Mouse (Mus musculus): Measurements from ENCODE around the gene Yars.

The Yars gene

DNA sequence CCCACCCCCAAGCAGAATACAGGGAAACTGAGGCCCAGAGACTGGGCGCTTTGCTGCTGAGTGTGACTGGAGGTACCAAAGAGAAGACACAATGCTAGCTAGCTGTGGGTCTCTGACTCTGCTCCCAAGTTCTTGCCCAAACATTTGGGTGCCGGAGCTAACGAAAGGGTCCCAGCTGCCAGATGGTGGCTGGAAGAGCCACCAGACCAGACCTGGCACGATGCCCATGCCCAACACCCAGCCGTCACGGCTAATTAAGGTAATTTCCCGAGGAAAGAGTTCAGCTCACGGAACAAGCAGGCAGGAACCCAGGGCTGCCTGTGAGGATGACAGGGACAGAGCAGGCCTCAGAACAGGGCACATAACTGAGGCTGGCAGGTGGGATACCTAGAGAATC is 38.4 kb downstream of the Yars start:
- DNase-seq (ENCODE audit: low spot score in 2 of 2): no peak

DNA sequence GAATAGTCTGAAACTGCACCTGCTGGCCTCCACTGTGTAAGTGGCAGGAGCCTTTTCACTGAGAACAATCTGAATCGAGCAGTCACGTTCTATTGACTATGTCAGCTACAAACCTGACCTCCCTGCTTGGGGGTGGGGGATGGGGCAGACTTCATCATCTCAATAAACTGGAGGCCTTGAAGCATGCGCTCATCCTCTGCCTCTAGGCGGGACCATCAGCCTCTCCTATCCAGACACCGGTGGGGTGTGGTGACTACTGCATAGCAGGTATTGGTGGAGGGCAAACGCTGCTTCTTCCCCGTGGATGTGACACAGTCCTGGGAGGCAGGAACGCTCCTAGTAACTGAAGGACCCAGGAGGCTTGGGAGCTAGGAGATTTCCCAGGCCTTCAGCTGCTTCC is 41.4 kb downstream of the Yars start:
- DNase-seq (ENCODE audit: low spot score in 2 of 2): no peak

DNA sequence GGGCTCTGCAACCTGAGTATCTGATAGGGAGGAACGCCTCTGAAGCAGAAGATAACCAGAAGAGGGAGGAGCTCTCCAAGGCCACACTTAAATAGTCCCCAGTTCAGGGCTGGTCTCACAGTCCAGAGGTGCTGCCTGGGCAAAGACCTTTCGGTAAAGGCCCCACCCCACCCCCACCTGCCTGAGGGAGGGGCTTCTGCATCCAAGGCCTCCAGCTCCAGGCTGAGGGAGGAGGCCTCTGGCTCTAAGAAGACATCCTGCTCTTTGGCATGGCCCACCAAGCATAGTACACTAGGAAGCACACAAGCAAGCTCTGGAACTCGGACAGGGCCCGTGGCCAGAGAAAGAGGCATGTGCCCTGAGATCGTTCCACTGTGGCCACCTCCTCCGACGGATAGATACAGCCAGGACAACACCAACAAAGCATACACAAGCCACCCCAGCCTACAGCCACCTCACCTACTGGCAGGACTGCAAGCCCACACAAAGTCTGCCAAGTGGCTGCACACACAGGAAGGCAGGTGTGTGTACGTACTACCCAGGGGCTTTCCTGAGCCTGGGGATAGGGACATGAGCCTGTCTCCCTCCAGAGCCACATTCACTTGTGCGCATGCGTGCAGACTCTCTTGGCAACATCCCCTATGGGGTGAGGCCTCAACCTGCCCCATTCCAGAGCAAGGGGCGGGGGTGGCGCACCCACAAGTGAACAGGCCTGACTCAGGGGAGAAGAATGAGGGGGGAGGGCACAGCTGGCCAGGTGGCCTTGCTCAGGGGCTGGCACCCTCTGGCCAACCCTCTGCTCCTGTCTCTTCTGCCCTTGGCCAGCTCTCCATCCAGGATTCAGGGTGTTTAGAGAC is 42.3 kb downstream of the Yars start:
- DNase-seq (ENCODE audit: low spot score in 2 of 2): no peak

DNA sequence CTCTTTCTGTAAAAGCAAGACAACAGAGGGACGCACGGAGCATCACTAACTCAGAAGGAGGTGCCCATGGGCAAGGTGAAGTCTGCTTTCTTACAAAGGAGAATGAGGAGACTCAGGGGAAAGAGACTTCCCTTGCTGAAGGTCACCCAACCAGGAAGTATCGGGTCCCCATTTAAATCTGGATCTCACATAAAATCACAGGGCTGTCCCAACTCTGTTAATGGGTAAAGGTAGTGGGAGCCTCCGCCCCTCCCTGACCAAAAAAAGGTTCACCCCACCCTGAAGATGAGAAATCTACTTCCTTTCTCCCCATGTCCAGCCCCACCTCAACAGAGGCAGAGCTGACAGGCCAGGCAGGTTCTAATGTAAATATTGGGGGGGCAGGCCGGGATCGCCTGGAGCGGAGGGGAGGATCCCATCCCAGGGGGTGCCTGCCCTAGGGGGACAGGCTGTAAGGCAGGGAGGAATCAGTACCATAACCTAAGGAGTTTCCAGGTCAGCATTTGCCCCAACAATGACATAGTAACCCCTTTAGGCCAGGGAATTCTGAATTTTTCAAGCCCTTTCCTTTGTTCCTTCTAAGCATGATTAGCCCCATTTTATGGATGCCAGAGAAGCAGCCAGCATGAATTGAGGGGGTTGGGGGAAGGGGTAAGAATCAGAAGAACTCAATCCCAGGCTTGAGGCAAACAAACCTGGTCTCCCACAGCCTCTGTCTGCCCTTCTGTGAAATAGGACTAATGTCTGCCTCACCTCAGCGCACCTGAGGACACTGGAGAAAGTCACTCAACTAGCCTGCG is 43.2 kb downstream of the Yars start:
- no peak for DNase-seq (ENCODE audit: low spot score in 2 of 2)

DNA sequence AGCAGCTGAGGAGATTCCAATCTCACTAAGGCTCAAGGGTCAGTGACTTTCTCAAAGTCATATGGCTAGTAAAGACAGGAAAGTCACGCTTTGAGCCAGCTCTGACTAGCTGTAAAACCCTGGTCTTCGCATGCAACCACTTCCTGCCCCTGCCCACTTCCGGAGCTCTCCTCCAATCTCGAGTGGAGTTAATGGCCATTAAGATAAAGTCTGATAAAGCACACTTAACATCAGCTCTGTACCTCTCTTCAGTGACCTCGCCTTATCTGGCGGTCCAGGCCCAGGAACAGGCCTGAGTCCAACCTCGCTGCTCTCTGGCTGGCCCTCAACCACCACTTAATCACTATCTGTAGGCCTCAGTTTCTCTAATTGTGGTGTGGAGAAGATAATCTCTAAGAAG is 44.9 kb downstream of the Yars start:
- DNase-seq (ENCODE audit: low spot score in 2 of 2): no peak

DNA sequence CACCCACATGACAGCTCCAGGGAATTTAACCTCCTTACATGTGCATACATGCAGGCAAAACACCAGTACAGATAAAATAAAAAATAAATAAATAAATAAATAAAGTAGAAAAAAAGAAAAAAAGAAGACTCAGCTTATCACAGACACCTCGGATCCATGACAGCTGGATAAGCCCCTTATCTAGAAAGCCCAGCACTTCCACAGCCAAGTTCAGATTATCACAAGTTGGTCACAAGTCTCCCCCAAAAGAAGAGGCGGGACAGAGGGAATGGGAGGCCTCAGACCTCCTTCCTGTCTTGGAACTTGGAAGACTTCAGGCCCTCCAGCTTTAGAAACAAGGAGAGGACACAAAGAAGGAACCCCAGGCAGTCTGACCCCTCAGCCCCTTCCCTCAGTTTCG is 45.6 kb downstream of the Yars start:
- no peak for DNase-seq (ENCODE audit: low spot score in 2 of 2)

DNA sequence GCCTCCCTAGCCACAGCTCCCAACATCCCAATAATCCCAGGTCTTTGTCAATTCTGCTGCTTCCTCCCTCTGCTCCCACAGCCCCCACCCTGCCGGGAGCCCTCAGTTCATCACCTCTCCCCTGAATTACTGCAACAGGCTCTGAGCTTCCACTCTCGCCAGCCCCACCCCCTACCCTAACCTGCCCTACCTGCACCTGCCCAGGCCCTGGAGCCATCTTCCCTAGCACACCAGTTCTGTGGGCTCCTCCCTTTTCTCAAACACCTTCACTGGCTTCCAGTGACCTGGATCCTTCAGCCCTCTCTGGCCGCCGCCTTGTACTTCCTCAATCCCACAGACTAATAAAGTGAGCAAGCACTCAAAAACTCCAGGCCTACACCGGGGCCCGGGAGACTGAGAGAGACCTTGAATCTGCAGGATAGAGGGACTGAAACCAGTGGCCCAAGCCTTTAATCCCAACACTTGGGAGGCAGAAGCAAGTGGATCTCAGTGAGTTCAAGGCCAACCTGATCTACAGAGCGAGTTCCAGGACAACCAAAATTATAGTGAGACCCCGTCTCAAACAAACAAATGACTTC is 46.8 kb downstream of the Yars start:
- DNase-seq (ENCODE audit: low spot score in 2 of 2): no peak

DNA sequence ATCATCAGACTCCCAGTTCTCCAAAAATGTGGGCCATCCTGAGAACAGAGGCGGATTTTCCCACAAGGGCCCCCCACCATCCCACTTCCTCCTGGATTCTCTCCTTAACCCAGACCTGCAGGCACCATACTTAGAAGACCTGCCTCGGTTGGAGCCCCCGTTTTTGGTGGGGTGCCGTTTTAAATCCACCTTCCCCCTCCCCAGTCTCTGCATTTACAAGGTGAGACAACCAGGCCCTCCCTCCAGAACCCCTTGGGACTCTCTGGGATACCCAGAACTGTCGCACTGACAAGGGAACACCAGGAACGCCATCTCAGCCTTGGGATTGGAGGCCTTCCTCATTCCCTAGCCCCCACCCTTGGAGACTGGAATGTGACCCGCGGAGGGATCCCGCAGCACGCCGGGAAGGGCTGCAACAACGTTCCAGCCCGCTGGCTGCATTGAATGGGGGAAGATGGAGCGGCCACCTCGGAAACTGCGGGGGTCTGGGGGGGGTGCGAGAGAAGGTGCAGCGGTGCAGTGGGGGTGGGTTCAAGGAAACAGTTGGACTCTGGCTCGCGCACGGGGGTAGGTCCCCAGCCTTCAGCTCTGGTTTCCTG is 48.4 kb downstream of the Yars start:
- DNase-seq (ENCODE audit: low spot score in 2 of 2): peak in 1 of 2 experiments; percentile 59

DNA sequence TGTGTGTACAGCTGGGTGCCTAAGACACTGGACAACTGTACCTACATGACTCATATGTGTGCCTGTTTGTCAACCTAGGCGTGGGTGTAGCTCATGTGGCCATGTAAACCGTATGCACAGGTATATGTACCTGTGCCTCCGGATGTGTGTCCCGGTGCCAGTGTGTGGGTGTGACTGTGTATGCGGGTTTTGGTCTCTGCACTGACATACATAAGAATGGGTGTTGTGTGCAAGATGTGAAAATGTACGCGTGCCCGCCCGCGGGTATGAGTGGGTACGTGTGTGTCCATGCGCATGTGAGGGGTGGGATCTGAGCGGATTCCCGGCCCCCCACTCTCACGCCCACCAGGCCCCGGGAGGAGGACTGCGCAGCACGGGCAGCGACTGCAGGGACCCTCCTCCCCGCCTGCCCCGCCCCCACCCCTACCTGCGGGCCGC is 49.0 kb downstream of the Yars start:
- peak; percentile 70 to 73 for DNase-seq (ENCODE audit: low spot score in 2 of 2)

DNA sequence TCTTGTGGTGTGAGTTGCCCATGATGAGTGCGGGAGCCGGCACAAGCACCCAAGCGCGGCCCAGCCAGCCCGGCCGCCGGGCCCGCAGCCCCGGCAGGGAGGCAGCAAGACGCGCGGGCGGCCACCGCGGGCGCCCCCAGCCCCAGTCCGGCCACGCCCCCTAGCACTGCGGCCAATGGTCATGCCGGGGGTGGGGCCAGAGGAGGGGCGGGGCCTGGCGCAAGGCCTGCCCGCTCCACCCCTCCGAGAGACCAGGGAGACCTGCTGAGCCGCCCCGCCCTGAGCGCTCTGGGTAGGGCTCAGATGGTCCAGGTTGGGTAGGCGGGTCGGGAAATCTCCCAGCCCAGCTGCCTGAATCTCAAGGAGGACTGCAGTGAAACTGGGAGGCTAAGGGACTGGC is 49.5 kb downstream of the Yars start:
- DNase-seq (ENCODE audit: low spot score in 2 of 2): peak; percentile 80 to 83

DNA sequence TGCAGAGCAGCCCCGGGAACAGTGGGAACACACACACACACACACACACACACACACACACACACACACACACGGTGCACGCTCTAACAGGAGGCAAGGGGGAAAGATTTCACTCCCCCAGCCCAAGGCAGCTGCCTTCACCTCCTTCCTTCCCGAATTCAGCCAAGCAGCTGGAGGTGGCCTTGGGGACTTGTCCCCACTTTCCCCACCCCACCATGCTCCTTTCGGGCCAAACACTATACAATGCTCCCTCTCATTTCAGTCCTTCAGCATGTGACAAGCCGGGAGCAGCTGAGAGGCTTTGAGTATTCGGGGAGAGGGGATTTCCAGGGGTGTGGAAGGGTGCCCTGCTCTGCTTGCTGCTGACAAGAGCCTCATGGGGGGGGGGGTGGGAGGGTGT is 52.3 kb downstream of the Yars start:
- peak in 1 of 2 experiments; percentile 47 for DNase-seq (ENCODE audit: low spot score in 2 of 2)

DNA sequence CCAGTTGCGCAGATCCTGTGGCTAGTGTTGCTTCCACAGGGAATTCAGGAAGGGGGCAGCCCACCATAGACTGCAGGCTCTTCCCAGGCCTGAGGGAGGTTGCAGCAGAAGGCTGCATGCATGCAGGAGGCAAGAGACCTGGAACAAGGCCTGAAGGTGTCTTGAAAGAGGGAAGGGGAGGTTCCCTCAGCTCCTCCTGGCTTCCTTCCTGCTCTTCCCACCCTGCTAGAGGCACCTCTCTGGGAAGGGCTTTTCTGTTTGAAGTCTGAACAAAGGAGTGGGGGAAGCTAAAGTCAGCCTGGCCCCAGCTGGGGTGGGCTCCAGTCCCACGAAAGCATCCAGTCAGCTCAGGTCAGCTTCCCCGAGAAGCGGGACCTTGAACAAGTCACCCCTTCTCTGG is 52.8 kb downstream of the Yars start:
- no peak for DNase-seq (ENCODE audit: low spot score in 2 of 2)

DNA sequence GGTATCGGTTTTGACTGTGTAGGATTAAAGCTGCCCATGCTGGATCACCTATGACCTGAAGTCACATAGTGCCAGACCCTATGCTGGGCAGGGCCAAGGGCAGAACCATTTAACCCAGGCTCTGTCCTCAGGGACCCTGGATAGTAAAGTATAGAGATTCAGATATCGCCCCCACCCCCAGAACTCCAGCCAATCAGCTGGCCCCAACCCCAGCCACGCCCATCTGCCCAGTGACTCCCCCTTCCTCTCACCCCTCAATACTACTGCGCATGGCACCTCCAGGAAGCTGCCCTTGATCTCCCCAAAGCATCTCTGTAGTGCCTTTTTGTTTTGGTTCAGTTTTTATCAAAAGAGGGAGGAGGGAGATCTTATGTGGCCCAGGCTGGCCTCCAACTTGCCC is 53.2 kb downstream of the Yars start:
- no peak for DNase-seq (ENCODE audit: low spot score in 2 of 2)

DNA sequence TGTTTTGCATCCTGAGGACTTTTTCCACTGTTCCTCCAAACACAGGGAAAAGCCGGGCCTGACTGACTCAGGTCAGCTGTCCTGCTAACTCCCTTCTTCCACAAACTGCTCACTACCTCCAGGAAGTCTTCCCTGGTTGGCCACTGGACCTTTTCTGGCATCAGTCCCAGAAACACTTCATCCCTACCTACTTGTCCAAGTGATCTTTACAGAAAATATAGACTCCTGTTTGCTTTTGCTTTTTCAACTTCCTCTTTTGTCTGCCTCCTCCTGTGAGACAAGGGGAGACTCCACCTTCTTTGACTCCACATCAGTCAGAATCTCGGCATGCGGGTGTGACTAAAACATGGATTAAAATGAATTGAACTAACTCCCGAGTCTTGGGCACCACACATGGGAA is 55.2 kb downstream of the Yars start:
- DNase-seq (ENCODE audit: low spot score in 2 of 2): no peak

DNA sequence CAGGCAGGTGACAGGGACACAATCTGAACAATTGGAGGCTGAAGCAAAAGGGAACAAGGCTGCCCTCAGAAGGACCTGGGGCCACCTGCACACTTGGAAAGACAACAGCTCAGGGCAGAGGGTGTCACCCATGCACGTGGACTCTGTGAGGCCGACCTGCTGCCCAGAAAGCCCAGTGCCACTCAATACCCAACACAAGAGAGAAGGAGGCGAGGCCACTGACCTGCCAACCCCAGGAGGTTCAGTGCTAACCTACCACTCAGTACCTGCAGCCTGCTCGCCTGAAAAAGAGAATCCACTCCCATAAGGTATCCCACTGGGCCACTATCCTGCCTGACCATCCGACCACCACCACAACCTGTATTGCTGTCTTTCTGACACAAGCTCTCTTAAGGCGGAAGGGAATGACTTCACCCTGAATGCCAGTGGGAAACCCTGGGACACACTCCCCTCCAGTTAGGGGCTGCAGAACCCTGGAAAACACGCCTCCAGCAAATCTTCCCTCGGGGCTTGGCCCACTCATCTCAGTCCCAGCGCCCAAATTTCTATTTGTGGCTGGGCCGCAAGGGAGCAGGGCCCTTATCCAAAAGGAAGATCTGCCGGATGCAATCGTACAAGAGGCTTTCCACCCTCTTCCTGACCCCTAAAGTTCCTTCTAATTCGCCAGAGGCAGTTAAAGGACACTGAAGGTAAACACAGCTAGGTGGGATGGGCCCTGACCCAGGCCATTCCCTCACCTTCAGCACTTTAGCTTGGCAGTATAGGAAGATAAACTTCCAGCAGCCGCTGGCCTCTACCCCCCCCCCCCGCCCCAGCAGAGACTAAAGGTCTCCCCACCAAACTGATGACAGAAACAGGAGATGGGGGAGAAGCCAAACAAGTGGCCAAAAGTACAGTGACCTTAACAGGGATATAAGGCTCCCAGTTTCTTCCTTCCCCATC is 57.1 kb downstream of the Yars start:
- DNase-seq (ENCODE audit: low spot score in 2 of 2): no peak

DNA sequence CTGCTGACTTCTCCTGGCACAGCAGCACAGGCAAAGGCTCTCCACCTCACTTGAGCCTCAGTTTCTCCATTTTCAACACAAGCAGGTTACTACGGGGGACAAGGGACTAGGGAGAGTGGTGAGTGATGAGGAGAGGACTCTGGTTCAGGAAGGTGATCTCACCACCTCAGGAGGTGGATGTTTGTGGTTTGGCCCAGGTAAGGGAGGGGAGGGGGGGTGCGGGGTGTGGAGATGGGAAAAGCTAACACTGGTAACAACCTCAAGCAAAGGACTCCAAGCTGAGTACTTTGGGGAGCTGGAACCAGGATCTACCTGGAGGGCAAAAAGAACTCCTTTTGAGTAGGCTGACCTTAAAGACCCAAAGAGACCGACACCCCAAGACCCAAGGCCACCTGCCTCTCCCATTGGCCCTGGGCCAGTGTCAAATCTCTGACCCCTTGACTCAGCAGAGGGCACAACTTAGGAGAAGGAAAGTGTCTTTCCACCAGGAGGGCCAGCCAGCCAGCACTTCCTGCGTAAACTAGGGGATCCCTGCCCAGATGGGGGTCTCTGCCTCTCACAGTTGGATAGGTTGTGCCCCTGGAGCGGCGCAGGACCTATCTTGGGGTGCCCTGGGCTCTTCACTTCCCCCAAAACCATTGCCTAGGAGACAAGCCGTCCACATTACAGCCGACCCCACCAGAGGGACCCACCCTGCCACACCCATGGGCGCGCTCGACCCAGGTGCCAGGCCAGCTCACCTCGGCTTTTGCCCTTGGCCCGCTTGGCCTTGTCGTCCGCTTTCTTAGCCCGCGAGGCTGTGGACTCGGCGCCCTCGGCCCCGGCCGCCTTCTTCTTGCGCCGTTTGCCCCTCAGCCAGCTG is 58.1 kb downstream of the Yars start:
- no peak for DNase-seq (ENCODE audit: low spot score in 2 of 2)

DNA sequence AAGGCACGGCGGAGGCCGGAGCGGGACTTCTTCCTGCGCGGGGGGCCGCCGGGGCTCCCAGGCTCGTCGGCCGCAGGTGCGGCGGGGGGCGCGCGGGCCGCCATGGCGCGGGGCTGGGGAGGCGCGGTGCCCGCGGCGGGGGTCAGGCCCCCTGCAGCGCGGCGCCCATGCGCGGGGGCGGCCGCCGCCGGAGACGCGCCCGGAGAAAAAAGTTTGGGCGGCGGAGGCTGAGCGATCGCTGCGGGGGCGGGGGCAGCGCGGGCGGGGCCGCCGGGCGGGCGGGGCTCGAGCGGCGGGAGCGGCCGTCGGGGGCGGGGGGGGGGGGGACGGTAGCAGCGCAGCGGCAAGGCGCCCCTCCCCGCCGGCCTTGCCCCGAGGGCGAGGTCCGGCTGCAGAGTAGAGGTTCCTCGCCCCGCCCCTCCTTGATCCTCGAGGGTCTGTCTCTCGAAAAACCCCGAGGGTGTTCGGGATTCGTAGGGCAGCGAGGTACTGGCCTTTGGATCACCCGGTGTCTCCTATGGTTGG is 58.7 kb downstream of the Yars start:
- no peak for DNase-seq (ENCODE audit: low spot score in 2 of 2)

DNA sequence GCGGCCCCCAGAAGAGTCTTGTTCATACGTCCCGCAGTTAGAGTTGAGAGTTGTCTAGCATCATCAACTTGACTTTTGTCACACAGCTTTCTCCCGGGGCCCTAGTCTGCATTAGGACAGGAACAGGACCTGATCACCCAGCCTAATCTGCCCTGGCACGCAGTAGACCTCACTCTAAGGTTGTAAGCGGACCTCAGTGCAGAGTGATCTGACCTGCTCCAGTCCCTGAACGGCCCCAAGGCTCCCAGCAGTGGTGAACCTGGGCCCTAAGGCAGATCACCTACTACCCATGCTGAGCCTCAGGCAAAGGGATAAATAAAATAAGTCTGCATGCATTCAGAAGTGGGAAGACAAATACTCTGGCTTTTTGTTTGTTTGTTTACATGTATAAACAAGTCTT is 59.7 kb downstream of the Yars start:
- DNase-seq (ENCODE audit: low spot score in 2 of 2): no peak

DNA sequence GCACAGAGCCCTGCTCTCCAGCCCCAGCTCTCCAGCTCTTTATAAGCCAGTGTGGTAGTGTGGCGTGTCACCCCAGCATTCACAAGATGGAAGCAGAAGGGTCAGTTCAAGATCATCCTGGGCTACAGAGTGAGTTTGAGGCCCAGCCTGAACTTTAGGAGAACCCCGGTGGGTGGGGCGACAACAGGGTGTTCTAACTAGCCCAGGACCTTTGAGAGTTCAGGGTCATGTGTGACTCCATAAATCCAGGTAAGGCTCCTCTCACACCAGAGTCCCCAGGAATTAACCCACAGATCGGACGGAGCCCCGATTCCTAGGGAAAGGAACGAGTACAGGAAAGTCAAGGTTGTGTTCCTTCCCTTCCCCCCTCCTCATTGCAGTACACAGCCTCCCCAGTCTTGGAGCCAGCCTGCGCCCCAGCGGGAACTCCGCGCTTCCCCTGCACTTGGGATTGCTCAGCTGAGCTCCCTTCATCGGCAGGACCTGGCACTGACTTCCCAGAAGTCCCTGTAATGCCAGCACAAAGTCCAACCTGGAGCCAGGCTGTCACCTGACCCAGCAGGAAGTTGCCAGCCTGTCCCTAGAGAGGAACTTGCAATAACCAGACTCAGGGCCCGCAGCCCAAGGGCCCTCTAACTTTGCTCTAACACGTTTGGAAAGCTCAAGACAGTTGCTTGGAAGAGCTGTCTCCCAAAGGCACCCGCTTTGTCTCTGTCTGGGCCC is 61.4 kb downstream of the Yars start:
- no peak for DNase-seq (ENCODE audit: low spot score in 2 of 2)
